Mouse (Mus musculus) kidney, adult 2 months (tissue): ENCODE data around the gene Brms1l. TPM values are rescaled to one million over a fixed set of nuclear protein-coding genes. Genes with fewer than 3 reads are reported as not detected.

Source experiments
- DNase-seq: peaks from one replicate; pipeline ENCODE4 v3.0.0; 2021
- H3K27ac ChIP-seq: fragments of 200-500 bp; 2 replicates; pipeline ENCODE4 v1.5.1; 2012; ENCODE audit warnings: low read depth, low read length, control low read depth, inconsistent platforms; ENCODE audit not compliant: insufficient read depth
- H3K27me3 ChIP-seq: fragments of 200-500 bp; replicated peaks from 2 replicates; pipeline ENCODE4 v1.6.1; 2012; ENCODE audit warnings: mild to moderate bottlenecking, moderate library complexity, low read length, inconsistent platforms; ENCODE audit not compliant: control insufficient read depth, insufficient read depth
- H3K36me3 ChIP-seq: fragments of 200-500 bp; 2 replicates; pipeline ENCODE4 v1.6.1; 2012; ENCODE audit warnings: mild to moderate bottlenecking, moderate library complexity, low read length, inconsistent platforms; ENCODE audit not compliant: control insufficient read depth, insufficient read depth
- H3K4me1 ChIP-seq: fragments of 200-500 bp; 2 replicates; pipeline ENCODE4 v1.6.1; 2011; ENCODE audit warnings: low read length; ENCODE audit not compliant: control insufficient read depth, insufficient read depth
- H3K4me3 ChIP-seq: fragments of 200-500 bp; 2 replicates; pipeline ENCODE4 v1.5.1; 2011; ENCODE audit warnings: mild to moderate bottlenecking, low read depth, low read length, control low read depth; ENCODE audit not compliant: insufficient read depth
- CTCF ChIP-seq: fragments of 200-500 bp; conservative IDR thresholded peaks from 2 replicates; pipeline ENCODE4 v1.5.1; 2011; ENCODE audit warnings: low read depth, mild to moderate bottlenecking, control low read depth, low read length, moderate library complexity, mixed read lengths; ENCODE audit not compliant: insufficient read depth, insufficient read length
- POLR2A ChIP-seq: fragments of 200-500 bp; IDR thresholded peaks from one replicate; pipeline ENCODE4 v1.6.1; 2011; ENCODE audit warnings: low read depth, low read length, control low read depth
- WGBS: fragments of 180-500 bp; shearing (Covaris S2); methylation state at CpG from one replicate; pipeline ENCODE4 v1.1.7; 2018; 5-methylcytosine and 5-hydroxymethylcytosine counted together
- polyA plus RNA-seq: library from polyadenylated mRNA; depleted of rRNA; stranded (reverse); fragments of >200 nt; gene quantifications from 2 replicates; pipeline ENCODE4 v1.2.3, GENCODE M21; 2012

Brms1l gene
- polyA plus RNA-seq, 1 experiment = 15.1 TPM

DNA sequence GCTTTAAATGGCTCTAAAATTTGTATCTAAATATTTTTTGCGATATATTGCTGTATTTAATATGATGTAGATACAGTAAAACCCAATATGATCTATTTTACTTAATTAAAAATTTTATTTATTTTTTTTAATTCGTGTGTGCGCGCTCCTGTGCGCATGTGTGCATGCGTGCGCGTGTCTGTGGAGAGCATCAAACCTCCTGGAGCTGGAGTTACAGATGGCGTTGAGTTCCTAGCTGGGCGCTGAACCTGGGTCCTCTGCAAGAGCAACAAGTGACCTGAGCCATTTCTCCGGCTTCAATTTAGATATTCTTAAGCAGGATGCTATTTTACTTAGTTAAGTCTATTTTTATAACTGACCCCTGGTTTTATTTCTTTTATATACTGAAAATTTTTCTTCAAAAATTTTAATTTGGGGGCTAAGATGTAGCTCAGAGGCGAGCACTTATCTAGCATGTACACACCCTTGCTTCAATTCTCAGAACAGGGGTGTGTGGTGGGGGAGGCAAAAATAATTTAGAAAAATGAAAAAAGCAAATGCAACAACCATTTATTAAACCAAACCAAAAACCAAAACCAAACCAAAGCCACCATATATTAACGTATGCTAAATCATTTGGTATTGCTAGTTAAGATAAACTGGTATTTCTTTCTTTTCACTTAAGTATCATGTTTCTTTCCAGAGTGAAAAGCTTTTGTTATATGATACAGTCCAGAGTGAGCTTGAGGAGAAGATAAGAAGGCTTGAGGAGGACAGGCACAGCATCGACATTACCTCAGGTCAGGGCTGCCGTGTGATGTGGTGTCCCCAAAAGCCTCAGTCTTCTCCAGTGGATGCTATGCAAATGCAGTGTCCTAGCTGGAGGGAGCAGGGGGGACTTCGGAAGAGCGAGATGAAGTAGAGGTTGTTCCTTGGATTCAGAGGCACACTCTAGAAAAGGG lies 23.6 kb downstream of the Brms1l start:
- no peak overlapping the region for H3K4me3 ChIP-seq
- H3K4me1 ChIP-seq = no peaks in the 10 kb centered on the region
- H3K27me3 ChIP-seq = no peaks in the 10 kb centered on the region
- TF ChIP-seq POLR2A = no peak
- no peak for TF ChIP-seq CTCF
- WGBS = 92% methylated on average over 17 of the region's 17 CpGs
- H3K36me3 ChIP-seq = peaks cover 5% of the 10 kb centered on the region
- no peak overlapping the region for H3K27ac ChIP-seq
- no peak for DNase-seq

DNA sequence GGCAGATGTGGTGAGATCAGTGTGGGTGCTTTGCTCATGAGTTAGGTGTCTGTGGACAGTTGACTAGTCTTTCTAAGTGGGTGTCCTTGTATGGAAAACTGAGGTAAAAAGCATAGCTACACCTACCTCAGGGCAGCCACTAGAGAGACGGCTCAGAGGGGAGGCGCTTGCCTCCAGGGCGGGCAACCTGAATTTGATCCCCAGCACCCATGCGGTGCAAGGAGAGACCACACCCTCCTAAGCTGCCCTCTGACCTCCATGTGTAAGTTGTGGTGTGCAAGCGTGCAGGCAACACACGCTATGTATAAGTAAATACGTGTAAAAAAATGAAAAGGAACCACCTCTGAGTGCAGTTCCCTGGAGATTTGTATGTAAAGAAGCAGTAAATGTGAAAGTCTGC lies 24.5 kb downstream of the Brms1l start:
- 96% methylated on average over 7 of the region's 7 CpGs for WGBS
- H3K4me1 ChIP-seq = no peaks in the 10 kb centered on the region
- H3K4me3 ChIP-seq = no peak overlapping the region
- H3K27me3 ChIP-seq = no peaks in the 10 kb centered on the region
- TF ChIP-seq POLR2A (no peak), CTCF (no peak)
- peaks cover 5% of the 10 kb centered on the region for H3K36me3 ChIP-seq
- H3K27ac ChIP-seq = no peak overlapping the region
- DNase-seq = no peak

DNA sequence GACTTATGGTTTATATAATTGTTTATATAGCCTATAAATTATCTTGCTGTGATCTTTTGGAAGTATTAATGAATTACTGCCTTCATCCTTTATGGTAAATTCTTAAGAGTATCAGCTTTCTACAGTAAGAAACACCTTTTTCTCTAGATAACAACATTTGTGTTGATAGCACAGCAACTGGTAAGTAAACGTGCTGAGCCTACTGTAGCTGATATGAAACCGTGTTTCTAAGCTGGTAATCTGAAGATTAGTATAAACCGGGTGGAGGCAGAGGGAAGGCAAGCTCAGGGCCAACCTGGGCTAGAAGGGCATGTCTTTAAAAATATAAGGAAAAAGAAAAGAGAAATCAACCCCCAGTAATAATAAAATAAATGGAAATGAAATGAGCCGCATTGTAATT lies 31.6 kb downstream of the Brms1l start:
- WGBS = 94% methylated on average over 4 of the region's 4 CpGs
- no peak overlapping the region for H3K4me3 ChIP-seq
- no peaks in the 10 kb centered on the region for H3K27me3 ChIP-seq
- no peak for DNase-seq
- H3K36me3 ChIP-seq = peaks cover 1% of the 10 kb centered on the region
- no peak for TF ChIP-seq POLR2A
- TF ChIP-seq CTCF = no peak
- no peaks in the 10 kb centered on the region for H3K4me1 ChIP-seq
- no peak overlapping the region for H3K27ac ChIP-seq

DNA sequence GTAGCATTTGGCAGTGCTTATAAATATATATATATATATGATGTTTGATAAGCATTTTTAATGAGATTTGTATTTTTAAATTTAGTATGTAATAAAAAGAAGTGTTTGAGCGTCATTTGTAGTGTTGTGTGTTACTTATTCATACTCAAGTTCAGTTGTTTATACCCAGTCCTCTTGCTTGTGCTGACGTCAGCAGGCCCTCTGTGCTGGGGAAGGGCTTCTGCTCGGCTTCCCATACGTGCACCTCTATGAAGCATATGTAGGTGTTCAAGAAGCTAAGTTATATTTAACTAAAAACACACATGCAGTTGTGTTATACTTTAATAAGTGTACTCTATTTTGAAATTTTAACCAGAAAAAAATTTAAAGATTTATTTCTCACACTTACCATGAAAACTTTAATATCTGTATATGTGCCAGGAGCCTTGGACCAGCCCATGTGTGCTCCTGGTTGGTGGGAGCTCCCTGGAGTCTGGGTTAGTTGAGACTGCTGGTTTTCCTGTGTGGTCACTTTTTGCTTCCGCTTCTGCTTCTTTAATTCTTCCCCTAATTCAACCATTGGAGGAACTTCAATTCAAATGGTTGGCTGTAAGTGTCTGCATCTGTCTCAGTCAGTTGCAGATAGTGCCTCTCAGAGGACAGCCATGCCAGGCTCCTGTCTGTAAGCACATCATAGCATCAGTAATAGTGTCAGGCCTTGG lies 33.6 kb downstream of the Brms1l start:
- WGBS = 89% methylated on average over 5 of the region's 5 CpGs

GRCm38 (mm10) chr12:55885449-55885848 lies 49.3 kb downstream of the Brms1l start:
- TF ChIP-seq CTCF = no peak
- no peak for TF ChIP-seq POLR2A
- Histone ChIP-seq H3K4me1 (no peaks in the 10 kb centered on the region), H3K27me3 (no peaks in the 10 kb centered on the region), H3K4me3 (no peak overlapping the region), H3K36me3 (no peaks in the 10 kb centered on the region), H3K27ac (no peak overlapping the region)
- WGBS = 60% methylated on average over 4 of the region's 4 CpGs
- DNase-seq = no peak

More for the DNA sequence above, 33.6 kb downstream of the Brms1l start:
- DNase-seq = no peak
- Histone ChIP-seq H3K4me3 (no peak overlapping the region), H3K4me1 (no peaks in the 10 kb centered on the region), H3K27me3 (no peaks in the 10 kb centered on the region), H3K36me3 (no peaks in the 10 kb centered on the region; the same call in 1 of the 2 replicates), H3K27ac (no peak overlapping the region)
- TF ChIP-seq POLR2A (no peak), CTCF (no peak)

DNA sequence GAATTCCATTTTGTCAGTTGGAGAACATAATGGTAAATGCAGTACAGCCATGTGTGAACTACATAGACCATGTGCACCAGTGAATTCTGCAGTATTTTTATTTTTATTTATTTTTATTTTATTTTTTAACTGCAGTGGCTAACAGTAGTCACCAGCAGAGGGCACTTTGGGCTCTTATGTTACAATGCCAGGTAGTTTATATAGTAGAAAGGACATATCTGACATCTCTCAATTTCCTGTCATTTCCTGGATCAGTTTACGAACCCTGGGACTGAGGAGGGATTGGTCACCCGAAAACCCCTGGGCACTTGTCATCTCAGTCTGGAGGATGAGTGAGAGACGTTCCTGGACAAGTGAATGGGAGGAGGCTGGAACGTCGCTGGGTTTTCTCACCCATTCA lies 52.4 kb downstream of the Brms1l start:
- WGBS = 23% methylated on average over 5 of the region's 5 CpGs
- peak; percentile 10 for DNase-seq
- Histone ChIP-seq H3K27me3 (no peaks in the 10 kb centered on the region), H3K4me1 (no peaks in the 10 kb centered on the region), H3K36me3 (no peaks in the 10 kb centered on the region), H3K27ac (no peak overlapping the region), H3K4me3 (no peak overlapping the region)
- no peak for TF ChIP-seq POLR2A
- no peak for TF ChIP-seq CTCF

DNA sequence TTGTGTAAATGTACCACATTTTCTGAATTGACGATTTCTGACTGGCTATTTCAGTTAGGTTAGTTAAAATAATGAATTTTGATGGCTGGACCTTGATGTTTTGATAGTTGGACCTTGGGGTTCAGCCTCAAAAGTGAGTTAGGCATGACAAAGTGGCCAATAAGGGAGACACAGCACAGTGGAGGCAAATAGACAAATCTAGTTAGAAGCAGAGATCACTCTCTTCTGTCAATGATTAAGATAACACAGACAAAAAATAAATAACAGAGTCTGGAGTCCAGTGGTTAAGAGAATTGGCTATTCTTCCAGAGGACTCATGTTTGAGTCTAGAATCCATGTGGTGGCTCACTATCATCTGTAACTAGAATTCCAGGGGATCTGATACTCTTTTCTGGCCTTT lies 68.7 kb downstream of the Brms1l start:
- Histone ChIP-seq H3K27ac (peak overlapping the region; percentile 38; the same call in 1 of the 2 replicates), H3K36me3 (no peaks in the 10 kb centered on the region), H3K27me3 (no peaks in the 10 kb centered on the region), H3K4me3 (no peak overlapping the region), H3K4me1 (no peaks in the 10 kb centered on the region; the same call in 1 of the 2 replicates)
- TF ChIP-seq POLR2A (no peak), CTCF (no peak)
- peak; percentile 70 for DNase-seq
- WGBS = 45% methylated on average over 1 of the region's 1 CpGs
